Mouse (Mus musculus): Measurements from ENCODE around the gene Slc11a1. TPM values are rescaled to one million over a fixed set of nuclear protein-coding genes. Genes with fewer than 3 reads are reported as not detected.

Slc11a1 gene
- total and polyA plus RNA-seq, 3 experiments = 0.11 TPM; not detected in 2

DNA sequence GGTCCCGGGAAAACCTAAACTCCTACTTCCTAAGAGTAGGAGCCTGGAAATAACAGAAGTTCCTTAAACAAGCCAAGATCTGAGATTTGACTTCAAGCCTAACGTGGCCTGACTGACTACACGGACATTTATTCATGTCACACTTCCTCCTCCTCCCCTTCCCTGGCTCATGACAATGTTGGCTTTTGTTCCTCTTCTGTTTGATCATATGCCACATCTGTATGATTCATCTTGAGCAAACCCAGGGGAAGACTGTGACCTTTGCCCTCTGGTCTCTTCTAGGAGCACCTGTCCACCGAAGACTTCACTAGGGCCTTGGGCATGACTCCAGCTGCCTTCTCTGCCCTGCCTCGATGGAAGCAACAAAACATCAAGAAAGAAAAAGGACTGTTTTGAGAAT lies 59.6 kb downstream of the Slc11a1 start:
- peak; percentile 55 for DNase-seq (ENCODE audit: low read depth, low spot score)
- H3K27me3 ChIP-seq (ENCODE audit: control insufficient read depth in 1 of 2, insufficient read depth in 2 of 2, low read length in 2 of 2) = no peaks in the 10 kb centered on the region
- no peak overlapping the region for H3K9ac ChIP-seq (ENCODE audit: control insufficient read depth, low read depth, low read length, poor library complexity, severe bottlenecking)
- peaks cover 4 to 32% of the 10 kb centered on the region in 2 experiments; a peak in 3 of 4 replicates for H3K36me3 ChIP-seq (ENCODE audit: control insufficient read depth in 1 of 2, insufficient read depth in 2 of 2, low read length in 2 of 2)
- H3K9me3 ChIP-seq (replicated peaks; ENCODE audit: insufficient read depth, low read length) = no peaks in the 10 kb centered on the region
- TF ChIP-seq ETS1 (IDR thresholded peaks at IDR 0.05; ENCODE audit: low read depth, low read length) = 0 out of 2 replicates have a peak, but pooled peaks have one; percentile 18
- TF ChIP-seq ZC3H11A (IDR thresholded peaks at IDR 0.05; ENCODE audit: low read depth, low read length) = no peak
- H3K27ac ChIP-seq (ENCODE audit: control insufficient read depth, low read depth, low read length) = no peak overlapping the region
- H3K79me2 ChIP-seq (ENCODE audit: control insufficient read depth, insufficient read depth, low read length, poor library complexity) = no peaks in the 10 kb centered on the region
- peaks cover 0 to 29% of the 10 kb centered on the region in 2 experiments; a peak in 2 of 4 replicates for H3K4me1 ChIP-seq (ENCODE audit: control insufficient read depth in 1 of 2, insufficient read depth in 2 of 2, low read length in 2 of 2)
- no peak overlapping the region for H3K4me3 ChIP-seq (ENCODE audit: control insufficient read depth in 1 of 2, insufficient read depth in 1 of 2, low read depth in 2 of 2, low read length in 2 of 2)

DNA sequence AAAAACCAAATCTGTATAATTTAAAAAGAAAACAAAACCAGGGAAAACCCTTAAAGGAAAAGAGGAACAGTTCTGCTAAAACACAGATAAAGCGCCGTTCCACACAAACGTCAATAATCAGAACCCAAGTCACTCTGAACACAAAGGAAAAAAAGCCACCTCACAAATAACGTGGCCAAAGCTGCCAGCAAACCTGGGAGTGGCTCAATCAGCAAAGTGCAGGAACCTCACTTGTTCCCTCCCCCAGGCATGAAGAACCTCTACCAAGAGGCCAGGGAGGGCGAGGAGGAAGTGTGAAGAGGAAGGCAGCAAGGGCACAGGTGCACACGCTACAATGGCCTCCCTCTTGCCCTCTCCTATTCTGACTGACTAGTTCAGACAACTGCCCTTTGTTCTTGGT lies 60.6 kb downstream of the Slc11a1 start:
- H3K36me3 ChIP-seq (ENCODE audit: control insufficient read depth in 1 of 2, insufficient read depth in 2 of 2, low read length in 2 of 2) = peaks cover 4 to 38% of the 10 kb centered on the region in 2 experiments; a peak in 3 of 4 replicates

More for the DNA sequence above, 60.6 kb downstream of the Slc11a1 start:
- H3K27ac ChIP-seq (ENCODE audit: control insufficient read depth, low read depth, low read length) = peak overlapping the region; percentile 66
- no peaks in the 10 kb centered on the region for H3K27me3 ChIP-seq (ENCODE audit: control insufficient read depth in 1 of 2, insufficient read depth in 2 of 2, low read length in 2 of 2)
- DNase-seq (ENCODE audit: low read depth, low spot score) = peak; percentile 87
- H3K4me1 ChIP-seq (ENCODE audit: control insufficient read depth in 1 of 2, insufficient read depth in 2 of 2, low read length in 2 of 2) = peaks cover 3 to 32% of the 10 kb centered on the region in 2 experiments; a peak in 3 of 4 replicates
- TF ChIP-seq ZNF384 (IDR thresholded peaks at IDR 0.05; ENCODE audit: low read depth, low read length) = peak; percentile 67; the same call in 1 of the 2 replicates
- TF ChIP-seq SIN3A (IDR thresholded peaks at IDR 0.05; ENCODE audit: low read length) = 0 out of 2 replicates have a peak, but pooled peaks have one; percentile 52
- TF ChIP-seq MAX (IDR thresholded peaks at IDR 0.05; ENCODE audit: low read length) = peak; percentile 75; the same call in 1 of the 2 replicates
- TF ChIP-seq RAD21 (IDR thresholded peaks at IDR 0.05; ENCODE audit: low read depth, low read length) = no peak
- TF ChIP-seq ELF1 (IDR thresholded peaks at IDR 0.05; ENCODE audit: low read depth, low read length) = peak; percentile 42; the same call in 1 of the 2 replicates
- TF ChIP-seq RCOR1 (IDR thresholded peaks at IDR 0.05; ENCODE audit: low read depth, low read length) = peak; percentile 84
- peak; percentile 34; the same call in 1 of the 2 replicates for TF ChIP-seq ETS1 (IDR thresholded peaks at IDR 0.05; ENCODE audit: low read depth, low read length)
- TF ChIP-seq HCFC1 (IDR thresholded peaks at IDR 0.05; ENCODE audit: low read depth, low read length) = 0 out of 2 replicates have a peak, but pooled peaks have one; percentile 25
- TF ChIP-seq MYB (IDR thresholded peaks at IDR 0.05; ENCODE audit: low read depth, low read length) = no peak
- peak; percentile 53 to 61; a peak in 3 of 4 replicates for TF ChIP-seq EP300 (IDR thresholded peaks at IDR 0.05; ENCODE audit: low read depth in 1 of 2, low read length in 2 of 2)
- TF ChIP-seq MYC (IDR thresholded peaks at IDR 0.05; ENCODE audit: low read depth, low read length) = peak; percentile 50; the same call in 1 of the 2 replicates
- no peak for TF ChIP-seq USF2 (IDR thresholded peaks at IDR 0.05; ENCODE audit: borderline replicate concordance in 1 of 2, insufficient read depth in 1 of 2, low read depth in 1 of 2, low read length in 2 of 2)
- no peak for TF ChIP-seq CHD1 (IDR thresholded peaks at IDR 0.05; ENCODE audit: low read depth, low read length)
- TF ChIP-seq TCF12 (IDR thresholded peaks at IDR 0.05; ENCODE audit: low read depth, low read length) = peak; percentile 53
- TF ChIP-seq MXI1 (IDR thresholded peaks at IDR 0.05; ENCODE audit: low read depth, low read length) = peak; percentile 65
- no peak for TF ChIP-seq JUND (IDR thresholded peaks at IDR 0.05; ENCODE audit: low read depth, low read length)
- TF ChIP-seq POLR2A (IDR thresholded peaks at IDR 0.05; ENCODE audit: control insufficient read depth in 1 of 2, insufficient read depth in 1 of 2, low read depth in 1 of 2, low read length in 2 of 2, poor library complexity in 1 of 2) = no peak
- no peak for TF ChIP-seq ZKSCAN1 (IDR thresholded peaks at IDR 0.05; ENCODE audit: low read depth, low read length)
- peak; percentile 65 for TF ChIP-seq TAL1 (IDR thresholded peaks at IDR 0.05; ENCODE audit: low read length)
- TF ChIP-seq CHD2 (IDR thresholded peaks at IDR 0.05; ENCODE audit: low read length) = no peak
- no peak for TF ChIP-seq POLR2AphosphoS2 (IDR thresholded peaks at IDR 0.05; ENCODE audit: low read length)
- TF ChIP-seq GABPA (IDR thresholded peaks at IDR 0.05; ENCODE audit: low read depth, low read length) = no peak
- no peak for TF ChIP-seq BHLHE40 (IDR thresholded peaks at IDR 0.05; ENCODE audit: borderline replicate concordance, low read depth, low read length)
- peak; percentile 63 for TF ChIP-seq GATA1 (IDR thresholded peaks at IDR 0.05; ENCODE audit: low read depth, low read length)
- TF ChIP-seq ZC3H11A (IDR thresholded peaks at IDR 0.05; ENCODE audit: low read depth, low read length) = 0 out of 2 replicates have a peak, but pooled peaks have one; percentile 2
- TF ChIP-seq POLR2AphosphoS5 (IDR thresholded peaks at IDR 0.05; ENCODE audit: borderline replicate concordance, low read depth, low read length) = no peak
- no peaks in the 10 kb centered on the region for H3K79me2 ChIP-seq (ENCODE audit: control insufficient read depth, insufficient read depth, low read length, poor library complexity)
- no peaks in the 10 kb centered on the region for H3K9me3 ChIP-seq (replicated peaks; ENCODE audit: insufficient read depth, low read length)
- no peak overlapping the region for H3K9ac ChIP-seq (ENCODE audit: control insufficient read depth, low read depth, low read length, poor library complexity, severe bottlenecking)
- H3K4me3 ChIP-seq (ENCODE audit: control insufficient read depth in 1 of 2, insufficient read depth in 1 of 2, low read depth in 2 of 2, low read length in 2 of 2) = no peak overlapping the region
